Mouse (Mus musculus): Measurements from ENCODE around the gene Asna1. TPM values are rescaled to one million over a fixed set of nuclear protein-coding genes. Genes with fewer than 3 reads are reported as not detected.

Asna1 gene
- polyA plus RNA-seq, 1 experiment = 253 TPM

DNA sequence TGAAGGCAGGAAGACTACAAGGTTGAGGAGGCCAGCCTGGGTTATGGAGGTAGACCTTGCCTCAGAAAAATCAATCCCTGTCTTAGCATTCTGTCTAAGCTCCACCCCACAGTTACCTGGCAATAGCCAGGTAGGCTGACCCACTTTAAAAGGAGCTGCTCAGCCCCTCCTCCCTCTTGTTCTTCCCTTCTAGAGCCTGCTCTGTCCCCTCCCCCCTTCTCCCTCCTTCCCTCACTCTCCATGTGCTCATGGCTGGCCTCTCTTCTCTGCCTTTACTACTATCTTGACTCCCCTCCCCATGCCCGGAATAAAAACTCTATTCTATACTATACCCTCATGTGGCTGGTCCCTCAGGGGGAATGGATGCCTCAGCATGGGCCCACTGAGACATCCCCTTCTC is 8.8 kb upstream of the Asna1 start:
- no peak overlapping the region for H3ac ChIP-seq (ENCODE audit: control insufficient read depth, insufficient read length, low read depth)
- no peak overlapping the region for H3K4me3 ChIP-seq (ENCODE audit: insufficient read depth, poor library complexity, severe bottlenecking)
- H3K27me3 ChIP-seq (ENCODE audit: control insufficient read depth, insufficient read depth, insufficient read length) = no peaks in the 10 kb centered on the region
- H3K79me3 ChIP-seq (ENCODE audit: low read depth) = peaks cover 54% of the 10 kb centered on the region
- H3K79me2 ChIP-seq (ENCODE audit: control insufficient read depth, insufficient read depth) = peaks cover 80% of the 10 kb centered on the region
- no peak for TF ChIP-seq CEBPB (IDR thresholded peaks at IDR 0.05; ENCODE audit: low read depth)
- no peak for TF ChIP-seq USF1 (IDR thresholded peaks at IDR 0.05; ENCODE audit: low read depth)
- TF ChIP-seq MYOD1 (IDR thresholded peaks at IDR 0.05; ENCODE audit: control insufficient read depth, insufficient read length, low read depth) = no peak
- TF ChIP-seq CTCF (IDR thresholded peaks at IDR 0.05; ENCODE audit: control insufficient read depth, insufficient read depth, insufficient read length) = no peak
- no peak for TF ChIP-seq MYOG (IDR thresholded peaks at IDR 0.05; ENCODE audit: control insufficient read depth, extremely low read depth, insufficient read length)
- TF ChIP-seq FOSL1 (IDR thresholded peaks at IDR 0.05; ENCODE audit: insufficient read depth, low read length, poor library complexity, severe bottlenecking) = no peak
- TF ChIP-seq MAX (IDR thresholded peaks at IDR 0.05) = no peak
- H3K36me3 ChIP-seq (ENCODE audit: control insufficient read depth, insufficient read depth) = peaks cover 50% of the 10 kb centered on the region

DNA sequence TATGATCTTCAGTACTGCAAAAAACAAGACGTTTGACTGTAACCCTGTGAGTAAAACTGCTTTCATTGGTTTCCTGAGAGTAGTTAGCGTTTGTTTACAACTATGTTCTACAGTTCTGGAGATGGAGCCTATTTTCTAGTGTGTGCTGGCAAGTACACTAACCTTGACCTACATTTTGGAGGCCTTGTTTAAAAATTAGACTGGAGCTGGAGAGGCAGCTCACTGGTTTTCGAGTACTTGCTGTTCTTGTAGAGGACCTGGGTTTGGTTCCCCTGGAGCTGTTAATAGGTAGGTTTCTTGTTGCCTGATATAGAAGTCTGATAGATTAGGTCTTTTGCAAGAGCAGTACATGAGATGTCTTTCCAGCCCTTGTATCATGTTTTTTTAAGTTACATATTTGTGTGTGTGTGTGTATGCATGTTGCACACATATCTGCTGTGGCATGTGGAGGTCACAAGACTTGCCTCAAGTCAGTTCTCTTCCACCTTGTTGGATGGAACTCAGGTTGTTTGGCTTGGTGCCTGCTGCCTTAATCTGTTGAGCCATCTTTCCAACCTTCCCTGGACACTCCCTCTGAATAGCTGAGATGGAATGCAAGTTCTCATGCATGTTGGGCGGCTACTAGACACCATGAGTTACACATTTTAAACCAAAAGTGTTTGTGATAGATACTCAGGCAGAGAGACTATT is 7.7 kb upstream of the Asna1 start:
- Histone ChIP-seq H3K36me3 (ENCODE audit: control insufficient read depth, insufficient read depth) (peaks cover 52% of the 10 kb centered on the region), H3K4me3 (ENCODE audit: insufficient read depth, poor library complexity, severe bottlenecking) (no peak overlapping the region), H3ac (ENCODE audit: control insufficient read depth, insufficient read length, low read depth) (no peak overlapping the region), H3K27me3 (ENCODE audit: control insufficient read depth, insufficient read depth, insufficient read length) (no peaks in the 10 kb centered on the region), H3K79me2 (ENCODE audit: control insufficient read depth, insufficient read depth) (peaks cover 80% of the 10 kb centered on the region), H3K79me3 (ENCODE audit: low read depth) (peaks cover 54% of the 10 kb centered on the region)
- TF ChIP-seq MYOD1 (IDR thresholded peaks at IDR 0.05; ENCODE audit: control insufficient read depth, insufficient read length, low read depth) (no peak), CEBPB (IDR thresholded peaks at IDR 0.05; ENCODE audit: low read depth) (no peak), MAX (IDR thresholded peaks at IDR 0.05) (no peak), CTCF (IDR thresholded peaks at IDR 0.05; ENCODE audit: control insufficient read depth, insufficient read depth, insufficient read length) (no peak), USF1 (IDR thresholded peaks at IDR 0.05; ENCODE audit: low read depth) (no peak), MYOG (IDR thresholded peaks at IDR 0.05; ENCODE audit: control insufficient read depth, extremely low read depth, insufficient read length) (no peak)

DNA sequence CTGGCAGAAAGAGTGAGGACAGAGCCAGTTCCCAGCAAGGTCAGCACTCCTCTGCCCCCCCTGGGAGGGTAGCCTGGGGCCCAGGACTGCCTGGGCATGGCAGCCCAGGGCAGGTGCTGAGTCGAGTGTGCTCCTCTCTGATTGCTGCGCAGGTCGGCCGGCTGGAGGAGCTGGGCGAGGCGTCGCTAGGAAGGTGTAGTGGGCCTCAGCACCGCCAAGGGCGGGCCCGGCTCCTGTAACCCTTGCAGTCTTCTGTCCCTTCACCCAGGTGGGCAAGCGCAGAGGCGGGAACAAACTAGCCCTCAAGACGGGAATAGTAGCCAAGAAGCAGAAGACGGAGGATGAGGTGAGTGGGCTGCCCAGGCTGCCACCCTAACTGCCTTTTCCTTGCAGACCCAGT is 4.2 kb upstream of the Asna1 start:
- TF ChIP-seq MAX (IDR thresholded peaks at IDR 0.05) (no peak), MYOG (IDR thresholded peaks at IDR 0.05; ENCODE audit: control insufficient read depth, extremely low read depth, insufficient read length) (no peak), MYOD1 (IDR thresholded peaks at IDR 0.05; ENCODE audit: control insufficient read depth, insufficient read length, low read depth) (no peak), FOSL1 (IDR thresholded peaks at IDR 0.05; ENCODE audit: insufficient read depth, low read length, poor library complexity, severe bottlenecking) (no peak), USF1 (IDR thresholded peaks at IDR 0.05; ENCODE audit: low read depth) (no peak), CEBPB (IDR thresholded peaks at IDR 0.05; ENCODE audit: low read depth) (no peak), CTCF (IDR thresholded peaks at IDR 0.05; ENCODE audit: control insufficient read depth, insufficient read depth, insufficient read length) (no peak)
- Histone ChIP-seq H3K79me2 (ENCODE audit: control insufficient read depth, insufficient read depth) (peaks cover 81% of the 10 kb centered on the region), H3K79me3 (ENCODE audit: low read depth) (peaks cover 64% of the 10 kb centered on the region), H3K27me3 (ENCODE audit: control insufficient read depth, insufficient read depth, insufficient read length) (no peaks in the 10 kb centered on the region), H3ac (ENCODE audit: control insufficient read depth, insufficient read length, low read depth) (no peak overlapping the region), H3K4me3 (ENCODE audit: insufficient read depth, poor library complexity, severe bottlenecking) (no peak overlapping the region), H3K36me3 (ENCODE audit: control insufficient read depth, insufficient read depth) (peaks cover 52% of the 10 kb centered on the region)

DNA sequence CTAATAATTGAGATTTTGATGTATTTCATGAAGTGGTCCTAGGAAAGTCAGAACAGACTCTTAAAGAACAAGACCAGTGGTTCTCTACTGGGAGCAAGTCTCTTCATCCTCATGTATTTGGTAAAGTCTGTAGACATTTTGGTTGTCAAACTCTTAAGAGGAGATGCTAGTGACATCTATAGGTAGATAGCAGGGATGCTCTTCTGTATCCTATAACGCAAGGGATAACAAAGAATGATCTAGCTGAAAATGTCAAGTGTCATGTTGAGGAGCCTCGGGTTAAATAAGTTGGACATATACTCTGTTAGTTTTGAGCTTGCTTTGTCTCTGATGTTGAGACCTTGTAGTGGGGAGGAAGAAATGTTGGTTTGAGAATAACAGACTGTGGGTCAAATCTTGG is 2.8 kb upstream of the Asna1 start:
- peaks cover 85% of the 10 kb centered on the region for H3K79me2 ChIP-seq (ENCODE audit: control insufficient read depth, insufficient read depth)
- H3K79me3 ChIP-seq (ENCODE audit: low read depth) = peaks cover 67% of the 10 kb centered on the region
- H3K36me3 ChIP-seq (ENCODE audit: control insufficient read depth, insufficient read depth) = peaks cover 45% of the 10 kb centered on the region
- peak overlapping the region; percentile 98 for H3K4me3 ChIP-seq (ENCODE audit: insufficient read depth, poor library complexity, severe bottlenecking)
- H3ac ChIP-seq (ENCODE audit: control insufficient read depth, insufficient read length, low read depth) = peak overlapping the region; percentile 37
- H3K27me3 ChIP-seq (ENCODE audit: control insufficient read depth, insufficient read depth, insufficient read length) = no peaks in the 10 kb centered on the region
- TF ChIP-seq CEBPB (IDR thresholded peaks at IDR 0.05; ENCODE audit: low read depth) = no peak
- TF ChIP-seq FOSL1 (IDR thresholded peaks at IDR 0.05; ENCODE audit: insufficient read depth, low read length, poor library complexity, severe bottlenecking) = no peak
- no peak for TF ChIP-seq MAX (IDR thresholded peaks at IDR 0.05)
- no peak for TF ChIP-seq USF1 (IDR thresholded peaks at IDR 0.05; ENCODE audit: low read depth)
- no peak for TF ChIP-seq CTCF (IDR thresholded peaks at IDR 0.05; ENCODE audit: control insufficient read depth, insufficient read depth, insufficient read length)
- TF ChIP-seq MYOD1 (IDR thresholded peaks at IDR 0.05; ENCODE audit: control insufficient read depth, insufficient read length, low read depth) = no peak
- TF ChIP-seq MYOG (IDR thresholded peaks at IDR 0.05; ENCODE audit: control insufficient read depth, extremely low read depth, insufficient read length) = no peak

DNA sequence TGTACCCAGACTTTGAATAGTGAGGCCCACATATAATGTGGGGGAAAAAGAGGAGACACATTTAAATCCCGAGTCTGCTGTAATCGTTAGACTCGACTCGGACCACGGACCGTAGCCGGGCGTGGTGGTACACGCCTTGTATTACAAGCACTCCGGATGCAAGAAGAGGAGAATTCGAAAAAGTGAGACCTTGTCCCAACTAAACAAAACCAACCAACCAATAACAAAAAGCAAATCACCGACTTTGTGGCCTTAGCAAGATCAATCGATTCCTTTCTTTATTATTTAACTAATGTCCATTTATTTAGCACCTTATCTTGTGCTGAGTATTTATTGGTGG is 2.4 kb upstream of the Asna1 start:
- H3K27me3 ChIP-seq (ENCODE audit: control insufficient read depth, insufficient read depth, insufficient read length) = no peaks in the 10 kb centered on the region
- TF ChIP-seq USF1 (IDR thresholded peaks at IDR 0.05; ENCODE audit: low read depth) = no peak
- no peak for TF ChIP-seq MAX (IDR thresholded peaks at IDR 0.05)
- no peak for TF ChIP-seq CTCF (IDR thresholded peaks at IDR 0.05; ENCODE audit: control insufficient read depth, insufficient read depth, insufficient read length)
- peak overlapping the region; percentile 84 for H3ac ChIP-seq (ENCODE audit: control insufficient read depth, insufficient read length, low read depth)
- peaks cover 85% of the 10 kb centered on the region for H3K79me2 ChIP-seq (ENCODE audit: control insufficient read depth, insufficient read depth)
- peaks cover 44% of the 10 kb centered on the region for H3K36me3 ChIP-seq (ENCODE audit: control insufficient read depth, insufficient read depth)
- H3K79me3 ChIP-seq (ENCODE audit: low read depth) = peaks cover 67% of the 10 kb centered on the region
- H3K4me3 ChIP-seq (ENCODE audit: insufficient read depth, poor library complexity, severe bottlenecking) = peak overlapping the region; percentile 98
